Mouse (Mus musculus) megakaryocyte-erythroid progenitor cell, adult 5-6 weeks (primary cell): ENCODE results near the gene Sptbn2. TPM values are rescaled to one million over a fixed set of nuclear protein-coding genes. Genes with fewer than 3 reads are reported as not detected.

Experiments used
- ATAC-seq: replicated peaks from 2 replicates; pipeline ENCODE4 v1.8.0; 2016; ENCODE audit warnings: mild to moderate bottlenecking, inconsistent platforms; ENCODE audit not compliant: severe bottlenecking, poor library complexity, low FRiP score, low TSS enrichment
- total RNA-seq, 2 experiments: library from RNA; stranded (forward) in 1 of 2; stranded (reverse) in 1 of 2; fragments of 200-1000, 215-1000 nt in 1 of 2; fragments of >200 nt in 1 of 2; fragmentation: Nextera tagmentation in 1 of 2; gene quantifications; 2 replicates each; pipeline ENCODE4 v1.2.3; 2014 to 2017

Gene Sptbn2
- total RNA-seq, 2 experiments from 2014 or later: not detected

- no peak for ATAC-seq
Measured at GRCm38 (mm10) chr19:4719351-4719764, 8.4 kb downstream of the Sptbn2 start.

GRCm38 (mm10) chr19:4720112-4720511 lies 9.1 kb downstream of the Sptbn2 start:
- no peak for ATAC-seq

GRCm38 (mm10) chr19:4720671-4721244 lies 9.8 kb downstream of the Sptbn2 start:
- ATAC-seq: no peak

GRCm38 (mm10) chr19:4729186-4729585 lies 18.2 kb downstream of the Sptbn2 start:
- ATAC-seq: no peak

GRCm38 (mm10) chr19:4733052-4733451 lies 22.1 kb downstream of the Sptbn2 start:
- no peak for ATAC-seq

- no peak for ATAC-seq
Measured at GRCm38 (mm10) chr19:4737866-4738265, 26.9 kb downstream of the Sptbn2 start.

- ATAC-seq: no peak
Measured at GRCm38 (mm10) chr19:4739053-4739452, 28.1 kb downstream of the Sptbn2 start.

GRCm38 (mm10) chr19:4739762-4740161 lies 28.8 kb downstream of the Sptbn2 start:
- no peak for ATAC-seq

- no peak for ATAC-seq
Measured at GRCm38 (mm10) chr19:4741482-4741881, 30.5 kb downstream of the Sptbn2 start.

- ATAC-seq: no peak
Measured at GRCm38 (mm10) chr19:4742229-4742628, 31.3 kb downstream of the Sptbn2 start.

GRCm38 (mm10) chr19:4743524-4743923 lies 32.6 kb downstream of the Sptbn2 start:
- no peak for ATAC-seq

GRCm38 (mm10) chr19:4744026-4744425 lies 33.1 kb downstream of the Sptbn2 start:
- ATAC-seq: no peak

- no peak for ATAC-seq
Measured at GRCm38 (mm10) chr19:4745057-4745456, 34.1 kb downstream of the Sptbn2 start.

GRCm38 (mm10) chr19:4745681-4746080 lies 34.7 kb downstream of the Sptbn2 start:
- ATAC-seq: no peak

GRCm38 (mm10) chr19:4746611-4747010 lies 35.6 kb downstream of the Sptbn2 start:
- ATAC-seq: no peak

GRCm38 (mm10) chr19:4747631-4748312 lies 36.8 kb downstream of the Sptbn2 start:
- ATAC-seq: no peak

- no peak for ATAC-seq
Measured at GRCm38 (mm10) chr19:4748493-4748892, 37.5 kb downstream of the Sptbn2 start.

GRCm38 (mm10) chr19:4749975-4750374 lies 39.0 kb downstream of the Sptbn2 start:
- no peak for ATAC-seq

GRCm38 (mm10) chr19:4755565-4756192 lies 44.7 kb downstream of the Sptbn2 start:
- ATAC-seq: peak; percentile 89

GRCm38 (mm10) chr19:4756193-4756911 lies 45.4 kb downstream of the Sptbn2 start, which contains the start of gene Rbm4b:
Rbm4b (plus strand) TSS chr19:4756497.
- ATAC-seq: peak; percentile 90
